15 mouse cellular contexts compared by ENCODE assay signal in the genomic region with DNA sequence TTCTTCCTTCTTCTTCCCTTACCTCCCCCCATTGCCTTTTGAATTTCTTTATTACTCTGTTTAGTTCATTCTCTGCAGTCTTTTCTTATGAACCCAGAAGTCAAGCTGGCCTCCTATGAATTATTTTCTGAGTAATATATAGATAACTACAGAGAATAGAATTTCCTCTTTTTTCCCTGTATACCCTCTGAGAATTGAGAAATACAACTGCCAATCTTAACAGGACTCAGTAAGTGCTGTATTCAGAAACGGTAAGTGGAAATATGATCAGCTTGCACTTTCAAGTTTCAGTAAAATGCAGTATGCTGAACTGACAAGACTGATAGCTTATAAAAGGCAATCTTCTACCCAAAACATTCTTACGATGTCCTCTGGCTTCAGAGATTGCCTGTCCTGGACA.
"Had no signal": no experiment of that assay in that cellular context is flagged by ENCODE, and none has a peak within 500 bp of the region (broad histone marks: within the 10 kb centered on the region; RNA-seq: fewer than 3 reads in every experiment).

No protein-coding gene starts in this region.

- DNase-seq: gastrocnemius, postnatal 36 days; heart, adult 18-20 months; heart, postnatal 14 days; heart, postnatal 36 days; kidney, adult 11 months; kidney, adult 2 months; kidney, adult 9 months; kidney, postnatal 14 days; kidney, postnatal 36 days; layer of hippocampus, adult 9-11 months; layer of hippocampus, postnatal 36 days; left cerebral cortex, postnatal 4 days had no signal

- ATAC-seq: hindbrain, postnatal 0 days; intestine, embryonic 16.5 days; liver, embryonic 12.5 days had no signal
